Comparison of ENCODE assay signal across 8 mouse cellular contexts in genomic region chr15:62127602-62128158, GRCm38 (mm10).
DNase-seq lines count a peak whose midpoint lies in the region; ATAC-seq and TF ChIP-seq lines count a peak whose summit lies in the region.

No protein-coding gene starts in this region.

- no peaks in the 10 kb centered on the region for H3K36me3 ChIP-seq in intestine, embryonic 15.5 days
- H3K36me3 ChIP-seq in intestine, postnatal 0 days (ENCODE audit: control insufficient read depth, insufficient read depth), result no peaks in the 10 kb centered on the region
- no peaks in the 10 kb centered on the region for H3K36me3 ChIP-seq in heart, embryonic 12.5 days
- no peaks in the 10 kb centered on the region for H3K36me3 ChIP-seq in liver, postnatal 0 days (replicated peaks; ENCODE audit: insufficient read depth, low read length)

- no peaks in the 10 kb centered on the region for H3K9me3 ChIP-seq in intestine, embryonic 15.5 days
- no peaks in the 10 kb centered on the region for H3K9me3 ChIP-seq in intestine, postnatal 0 days (ENCODE audit: control insufficient read depth)
- H3K9me3 ChIP-seq in heart, embryonic 12.5 days (replicated peaks), result no peaks in the 10 kb centered on the region
- H3K9me3 ChIP-seq in liver, postnatal 0 days (ENCODE audit: low read length), result no peaks in the 10 kb centered on the region

- H3K9ac ChIP-seq in intestine, embryonic 15.5 days, result no peak overlapping the region
- H3K9ac ChIP-seq in intestine, postnatal 0 days (ENCODE audit: low read depth, low read length), result no peak overlapping the region
- no peak overlapping the region for H3K9ac ChIP-seq in heart, embryonic 12.5 days
- H3K9ac ChIP-seq in liver, postnatal 0 days (replicated peaks), result no peak overlapping the region

- H3K4me2 ChIP-seq in intestine, embryonic 15.5 days (replicated peaks), result no peak overlapping the region
- no peak overlapping the region for H3K4me2 ChIP-seq in intestine, postnatal 0 days (replicated peaks; ENCODE audit: low read depth)
- H3K4me2 ChIP-seq in heart, embryonic 12.5 days, result no peak overlapping the region
- no peak overlapping the region for H3K4me2 ChIP-seq in liver, postnatal 0 days (ENCODE audit: low read depth, low read length)

- no peaks in the 10 kb centered on the region for H3K27me3 ChIP-seq in intestine, embryonic 15.5 days (replicated peaks)
- no peaks in the 10 kb centered on the region for H3K27me3 ChIP-seq in intestine, postnatal 0 days (replicated peaks; ENCODE audit: control insufficient read depth, insufficient read depth, low read length)
- H3K27me3 ChIP-seq in heart, embryonic 12.5 days (replicated peaks), result no peaks in the 10 kb centered on the region
- H3K27me3 ChIP-seq in liver, postnatal 0 days (ENCODE audit: insufficient read depth, low read length), result no peaks in the 10 kb centered on the region

- H3K4me1 ChIP-seq in intestine, embryonic 15.5 days (replicated peaks), result peaks cover 21% of the 10 kb centered on the region
- no peaks in the 10 kb centered on the region for H3K4me1 ChIP-seq in intestine, postnatal 0 days (replicated peaks; ENCODE audit: control insufficient read depth, insufficient read depth, low read length)
- H3K4me1 ChIP-seq in heart, embryonic 12.5 days (replicated peaks), result peaks cover 8% of the 10 kb centered on the region; the same call in 1 of the 2 replicates
- H3K4me1 ChIP-seq in liver, postnatal 0 days (ENCODE audit: insufficient read depth), result peaks cover 35% of the 10 kb centered on the region

- WGBS in intestine, embryonic 15.5 days, result 38% methylated on average over 11 of the region's 11 CpGs
- WGBS in intestine, postnatal 0 days, result 52% methylated on average over 11 of the region's 11 CpGs
- WGBS in heart, embryonic 12.5 days, result 58% methylated on average over 11 of the region's 11 CpGs
- WGBS in liver, postnatal 0 days (ENCODE audit: insufficient replicate concordance), result 35% methylated on average over 11 of the region's 11 CpGs

- no peak overlapping the region for H3K27ac ChIP-seq in intestine, embryonic 15.5 days
- H3K27ac ChIP-seq in intestine, postnatal 0 days (ENCODE audit: low read depth, low read length), result no peak overlapping the region
- H3K27ac ChIP-seq in heart, embryonic 12.5 days (ENCODE audit: poor library complexity, severe bottlenecking), result no peak overlapping the region
- H3K27ac ChIP-seq in liver, postnatal 0 days (ENCODE audit: low read depth), result peak overlapping the region; percentile 1; the same call in 1 of the 2 replicates

- TF ChIP-seq EP300 in liver, postnatal 0 days (IDR thresholded peaks at IDR 0.05; ENCODE audit: low read depth), result no peak

- TF ChIP-seq CTCF in intestine, postnatal 0 days (IDR thresholded peaks at IDR 0.05; ENCODE audit: low read depth), result no peak
- no peak for TF ChIP-seq CTCF in liver, postnatal 0 days (IDR thresholded peaks at IDR 0.05; ENCODE audit: low read depth)

- intact Hi-C loops in left cerebral cortex, postnatal 10 days (cut with DNase I), result no loop called here

- no peak overlapping the region for H3K4me3 ChIP-seq in intestine, embryonic 15.5 days (replicated peaks)
- H3K4me3 ChIP-seq in intestine, postnatal 0 days (ENCODE audit: low read depth, low read length), result no peak overlapping the region
- no peak overlapping the region for H3K4me3 ChIP-seq in heart, embryonic 12.5 days
- H3K4me3 ChIP-seq in liver, postnatal 0 days (ENCODE audit: low read depth, low read length), result no peak overlapping the region

- peak; percentile 21; the same call in 1 of the 2 replicates for ATAC-seq in intestine, embryonic 15.5 days
- no peak for ATAC-seq in intestine, postnatal 0 days
- ATAC-seq in heart, embryonic 12.5 days (ENCODE audit: insufficient number of reproducible peaks, low FRiP score), result peak; percentile 71; the same call in 1 of the 2 replicates
- peak; percentile 78 for ATAC-seq in liver, postnatal 0 days

- DNase-seq in embryo, embryonic 11 days, result peak; percentile 52
- DNase-seq in liver, postnatal 0 days, result peak; percentile 42
- DNase-seq in natural killer cell, adult 2 months (ENCODE audit: low spot score in 2 of 2), result no peak
- DNase-seq in left cerebral cortex, adult 11 months (ENCODE audit: low spot score), result no peak
- no peak for DNase-seq in left cerebral cortex, postnatal 10 days (ENCODE audit: extremely low spot score in 1 of 2, low spot score in 2 of 2)

Comparison
In these comparisons a context has a peak if more than half of its experiments do, and no peak if none do; other contexts are left out.
1. DNase-seq: peak in embryo, embryonic 11 days (single experiment) and liver, postnatal 0 days (single experiment); none in natural killer cell, adult 2 months (0 of 2), left cerebral cortex, adult 11 months (single experiment) and left cerebral cortex, postnatal 10 days (0 of 2).